Mouse (Mus musculus): ENCODE data around the gene B9d1.

B9d1 gene

GRCm38 (mm10) chr11:61504713-61505257, at the start of gene B9d1:
TSS of gene B9d1 (plus strand) at chr11:61505144.
- peak; percentile 95 for DNase-seq (ENCODE audit: low read depth, low spot score)

DNA sequence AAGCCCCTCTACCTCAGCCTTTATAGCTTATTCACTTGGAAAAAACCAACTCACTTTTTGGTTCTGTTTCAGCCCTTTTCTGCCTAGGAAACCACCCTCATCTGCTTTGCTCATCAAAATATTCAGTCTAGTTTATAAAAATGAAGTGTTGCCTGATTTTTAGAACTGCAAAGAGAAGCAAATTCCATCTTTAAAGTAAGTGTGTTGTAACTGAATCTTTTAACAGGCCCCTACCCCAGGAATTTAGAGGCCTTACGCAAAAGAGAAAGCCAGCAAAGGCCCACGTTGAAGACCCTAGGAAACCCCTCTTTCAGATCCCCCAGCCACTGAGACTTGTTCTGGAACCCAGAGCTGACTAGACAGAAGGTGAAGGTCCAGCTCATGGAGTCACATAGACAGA, 40.9 kb upstream of the B9d1 start:
- DNase-seq (ENCODE audit: low read depth, low spot score): no peak

- DNase-seq (ENCODE audit: low read depth, low spot score): no peak
These were observed 39.5 kb upstream of the B9d1 start for GRCm38 (mm10) chr11:61465422-61465821.

DNA sequence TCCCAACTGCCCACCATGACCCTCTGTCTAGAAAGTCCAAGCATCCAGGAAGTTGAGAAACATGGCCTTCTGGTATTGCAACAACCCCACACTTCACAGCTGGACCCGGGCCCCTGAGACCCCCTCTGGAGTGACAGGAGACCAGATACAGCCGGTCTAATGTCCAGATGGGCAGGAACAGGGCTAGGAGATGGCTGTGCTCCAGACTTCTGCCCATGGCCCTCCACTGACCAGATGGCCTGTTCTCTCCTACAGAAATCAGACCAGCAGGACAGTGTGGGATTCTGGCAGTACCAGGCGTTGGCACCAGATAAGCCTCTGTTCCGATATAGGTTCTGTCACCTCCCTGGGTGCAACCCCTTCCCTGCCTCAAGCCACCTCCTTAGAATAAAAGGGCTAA, 36.4 kb upstream of the B9d1 start:
- no peak for DNase-seq (ENCODE audit: low read depth, low spot score)

DNA sequence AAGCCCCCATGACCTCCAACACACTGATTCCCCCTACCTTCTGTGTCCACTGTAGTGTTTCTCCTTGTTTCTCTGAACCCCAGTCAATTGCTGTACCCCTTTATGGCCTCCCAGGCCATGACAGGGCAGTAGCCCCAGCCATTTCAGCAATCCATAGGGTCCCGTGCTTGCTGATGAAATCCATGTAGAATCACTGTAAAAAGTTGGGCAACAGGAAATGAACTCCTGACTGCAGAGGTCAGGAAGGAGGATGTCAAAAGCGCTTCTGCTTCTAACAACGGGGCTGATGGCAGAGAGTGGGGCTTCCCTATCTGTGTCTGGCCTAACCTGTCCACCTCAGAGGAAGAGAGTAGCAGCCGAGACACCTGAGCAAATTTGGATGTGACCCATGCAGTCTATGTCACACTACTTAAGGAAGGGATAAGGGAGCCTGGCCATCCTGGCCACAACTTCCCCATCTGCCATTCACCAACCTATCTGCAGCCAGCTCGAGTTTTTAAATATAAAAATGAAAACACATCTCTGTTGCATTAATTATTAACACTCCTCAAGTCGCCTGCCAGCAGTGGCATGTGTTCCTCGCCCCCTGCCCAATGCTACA, 35.5 kb upstream of the B9d1 start:
- DNase-seq (ENCODE audit: low read depth, low spot score): no peak

DNA sequence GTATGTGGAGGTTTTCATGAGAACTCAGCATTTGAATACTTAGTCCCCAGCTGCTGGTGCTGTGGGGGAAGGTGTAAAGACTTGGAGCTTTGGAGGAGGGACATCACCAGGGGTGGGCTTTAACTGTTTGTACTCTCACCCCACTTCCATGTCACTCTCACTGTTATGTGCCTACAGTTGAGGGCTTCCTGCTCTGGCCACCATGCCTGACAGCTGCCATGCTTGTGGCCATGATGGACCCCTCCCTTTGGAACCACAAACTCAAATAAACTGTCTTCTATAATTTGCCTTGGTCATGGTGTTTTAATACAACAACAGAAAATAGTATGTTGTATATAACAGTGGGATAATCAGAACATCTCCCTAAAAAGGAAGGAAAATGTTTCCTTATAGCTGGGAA, 34.1 kb upstream of the B9d1 start:
- no peak for DNase-seq (ENCODE audit: low read depth, low spot score)

DNA sequence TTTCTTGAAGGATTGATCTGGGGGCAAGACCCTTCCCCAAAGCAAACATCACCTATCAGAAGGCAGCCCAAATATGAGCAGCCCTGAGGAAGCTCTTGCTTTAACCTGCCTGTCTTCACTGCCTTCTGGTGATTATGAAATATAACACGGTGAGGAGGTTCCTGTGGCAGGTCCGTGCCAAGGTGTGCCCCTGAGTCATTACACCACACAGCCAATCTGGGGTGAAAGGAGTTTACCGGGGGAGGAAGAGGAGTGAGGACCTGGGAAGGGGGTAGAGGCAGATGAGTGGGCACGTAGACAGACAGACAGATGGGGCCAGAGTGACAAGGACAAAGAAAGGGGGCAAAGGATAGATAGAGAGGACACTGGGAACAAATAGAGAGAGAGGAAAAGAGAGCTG, 31.3 kb upstream of the B9d1 start:
- DNase-seq (ENCODE audit: low read depth, low spot score): no peak

DNA sequence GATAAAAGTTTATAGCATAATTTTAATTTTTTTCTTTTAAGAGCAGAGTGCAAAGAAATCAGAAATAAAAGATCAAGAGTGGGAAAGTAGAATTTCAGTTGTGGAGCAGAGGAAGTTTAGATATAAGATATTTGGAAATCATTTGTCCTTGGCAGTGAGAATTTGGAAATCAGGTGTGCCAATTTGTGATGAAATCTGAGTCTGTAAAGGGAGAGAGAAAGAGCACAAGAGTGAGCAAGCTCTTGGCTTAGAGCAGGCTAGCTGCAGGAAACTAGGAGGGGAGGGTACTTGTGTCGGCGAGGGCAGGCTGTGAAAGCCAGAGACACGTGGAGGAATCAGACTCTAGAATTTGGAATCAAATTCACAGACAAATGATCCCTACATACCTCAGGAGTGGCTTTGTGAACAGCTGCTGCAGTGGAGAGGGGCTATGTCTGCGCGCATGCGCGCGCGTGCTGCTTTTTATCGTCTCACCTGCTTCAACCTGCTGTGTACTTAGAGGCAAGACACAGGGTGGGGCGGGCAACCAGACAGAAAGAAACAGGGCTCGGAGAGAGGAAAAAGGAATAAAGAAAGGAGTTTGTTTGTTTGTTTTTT, 28.1 kb upstream of the B9d1 start:
- DNase-seq (ENCODE audit: low read depth, low spot score): no peak

- no peak for DNase-seq (ENCODE audit: low read depth, low spot score)
These were observed 27.1 kb upstream of the B9d1 start for GRCm38 (mm10) chr11:61477566-61478508.

DNA sequence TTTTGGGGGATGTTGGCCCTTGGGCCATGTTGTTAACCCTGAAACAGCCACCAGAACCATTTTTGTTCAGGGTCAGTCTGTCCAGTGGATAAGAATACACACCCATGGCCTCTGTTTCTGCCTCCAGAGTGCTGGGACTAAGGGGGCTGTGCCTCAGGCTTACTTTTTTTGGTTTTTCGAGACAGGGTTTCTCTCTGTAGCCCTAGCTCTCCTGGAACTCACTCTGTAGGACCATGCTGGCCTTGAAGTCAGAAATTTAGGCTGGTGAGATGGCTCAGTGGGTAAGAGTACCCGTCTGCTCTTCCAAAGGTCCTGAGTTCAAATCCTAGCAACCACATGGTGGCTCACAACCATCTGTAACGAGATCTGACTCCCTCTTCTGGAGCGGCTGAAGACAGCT, 26.2 kb upstream of the B9d1 start:
- no peak for DNase-seq (ENCODE audit: low read depth, low spot score)

DNA sequence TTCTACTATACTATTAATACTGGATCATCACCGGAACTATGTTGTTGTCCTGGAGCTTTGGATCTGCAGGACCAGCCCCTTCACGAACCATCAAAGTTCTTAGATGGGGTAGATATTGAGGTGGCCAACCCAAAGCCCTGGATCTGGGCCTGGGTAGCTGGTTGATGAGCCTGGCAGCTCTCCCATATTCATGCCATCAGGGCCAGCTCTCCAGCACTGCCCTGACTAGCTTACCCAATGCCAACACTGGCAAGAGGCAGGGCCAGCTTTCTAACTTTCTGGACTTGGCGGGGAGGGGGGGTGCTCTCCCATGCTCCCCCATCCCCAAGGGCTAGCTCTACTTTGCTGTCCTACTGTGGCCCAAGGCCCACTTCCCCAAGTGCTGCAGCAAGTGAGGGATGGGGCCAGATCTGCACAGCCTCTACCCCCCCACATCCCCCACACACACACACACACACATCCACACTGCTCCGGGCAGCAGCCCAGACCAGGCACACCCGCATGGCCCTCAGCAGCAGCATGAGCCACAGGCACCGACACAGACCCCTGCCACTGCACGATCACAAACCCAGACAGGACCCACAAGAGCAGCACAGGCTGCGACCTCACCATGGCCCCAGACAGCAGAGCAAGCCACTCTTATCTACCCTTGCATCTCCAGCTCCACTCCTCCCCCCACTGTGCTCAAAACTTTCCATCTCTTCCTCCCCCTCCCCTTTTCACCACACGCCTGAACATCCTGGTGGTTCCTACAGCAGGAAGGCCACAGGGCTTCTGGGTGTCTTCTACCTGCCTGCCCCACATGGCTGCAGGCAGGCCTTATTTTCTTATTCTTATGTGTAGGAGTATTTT, 23.5 kb upstream of the B9d1 start:
- no peak for DNase-seq (ENCODE audit: low read depth, low spot score)

- no peak for DNase-seq (ENCODE audit: low read depth, low spot score)
These were observed 21.6 kb upstream of the B9d1 start for GRCm38 (mm10) chr11:61483226-61483845.

DNA sequence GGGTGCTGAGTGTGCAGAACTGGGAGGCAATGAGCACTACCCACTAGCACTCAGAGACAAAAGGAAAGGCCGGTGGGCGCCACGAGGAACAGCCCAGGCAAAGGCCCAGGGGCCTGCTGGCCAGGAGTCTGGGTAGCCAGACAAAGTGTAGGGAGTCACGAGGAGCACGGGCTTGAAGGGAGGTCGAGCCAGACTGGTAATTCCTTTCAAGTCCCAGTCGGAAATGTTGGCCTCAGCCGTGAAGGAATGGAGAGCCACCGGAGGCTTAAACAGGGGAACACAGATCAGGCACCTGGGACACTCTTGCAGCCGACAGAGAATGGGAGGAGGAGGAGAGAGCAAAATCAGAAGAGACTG, 20.7 kb upstream of the B9d1 start:
- no peak for DNase-seq (ENCODE audit: low read depth, low spot score)

- DNase-seq (ENCODE audit: low read depth, low spot score): peak; percentile 74
These were observed 20.1 kb upstream of the B9d1 start, which contains the start of gene Mfap4 for GRCm38 (mm10) chr11:61484613-61485540. TSS of gene Mfap4 (plus strand) at chr11:61485431.

- DNase-seq (ENCODE audit: low read depth, low spot score): no peak
These were observed 19.1 kb upstream of the B9d1 start for GRCm38 (mm10) chr11:61485541-61486457.

DNA sequence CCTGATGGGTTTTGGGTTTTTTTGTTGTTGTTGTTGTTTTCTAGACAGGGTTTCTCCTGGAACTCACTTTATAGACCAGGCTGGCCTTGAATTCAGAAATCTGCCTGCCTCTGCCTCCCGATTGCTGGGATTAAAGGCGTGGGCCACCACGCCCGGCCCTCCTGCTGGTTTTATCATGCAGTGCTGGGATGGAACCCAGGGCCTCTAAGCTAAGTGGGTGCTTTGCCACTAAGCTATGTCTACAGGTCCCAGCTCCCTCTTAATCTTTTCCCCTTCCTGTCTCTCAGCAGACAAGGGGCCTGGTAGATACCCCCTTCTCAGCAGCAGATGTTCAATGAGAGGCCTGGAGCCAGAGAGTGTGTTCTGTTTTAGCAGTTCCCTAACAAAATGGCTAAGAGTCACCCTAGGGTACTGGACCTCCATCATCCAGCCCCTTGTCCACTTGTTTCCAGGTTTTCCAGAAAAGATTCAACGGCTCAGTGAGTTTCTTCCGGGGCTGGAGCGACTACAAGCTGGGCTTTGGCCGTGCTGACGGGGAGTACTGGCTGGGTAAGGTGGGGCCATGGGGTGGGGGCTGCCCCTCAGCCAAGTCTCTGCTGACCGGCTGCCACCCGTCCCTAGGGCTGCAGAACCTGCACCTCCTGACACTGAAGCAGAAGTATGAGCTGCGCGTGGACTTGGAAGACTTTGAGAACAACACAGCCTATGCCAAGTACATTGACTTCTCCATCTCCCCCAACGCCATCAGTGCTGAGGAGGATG, 18.3 kb upstream of the B9d1 start:
- DNase-seq (ENCODE audit: low read depth, low spot score): no peak

- no peak for DNase-seq (ENCODE audit: low read depth, low spot score)
These were observed 17.5 kb upstream of the B9d1 start for GRCm38 (mm10) chr11:61487401-61487800.

- DNase-seq (ENCODE audit: low read depth, low spot score): no peak
These were observed 17.0 kb upstream of the B9d1 start for GRCm38 (mm10) chr11:61487936-61488335.

Measured in brain, embryonic 18.5 days (tissue).